Mouse (Mus musculus): Measurements from ENCODE around the gene Igfn1.

DNA sequence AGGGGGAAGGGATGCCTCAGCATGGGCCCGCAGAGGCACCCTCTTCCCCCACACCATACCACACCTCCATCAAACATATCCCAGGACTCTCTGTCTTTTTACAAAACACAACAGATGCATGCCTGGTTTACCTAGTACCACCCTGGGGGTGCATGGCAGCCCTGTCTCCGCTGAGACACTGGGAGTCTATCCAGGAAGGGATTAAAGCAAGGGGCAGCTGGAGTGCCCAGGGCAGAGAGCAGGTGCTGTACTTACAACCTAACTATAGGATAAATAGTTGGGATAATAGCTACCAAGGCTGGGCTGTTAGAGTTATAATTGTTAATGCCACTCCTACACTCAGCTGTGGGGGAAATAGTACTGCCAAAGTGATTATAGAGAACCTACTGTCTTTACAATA is 57.3 kb downstream of the Igfn1 start:
- TF ChIP-seq POLR2A (IDR thresholded peaks at IDR 0.05; ENCODE audit: control insufficient read depth, extremely low read depth, insufficient read depth, low read length, poor library complexity), result no peak
- TF ChIP-seq CTCF (IDR thresholded peaks at IDR 0.05; ENCODE audit: borderline replicate concordance, control insufficient read depth, extremely low read depth, insufficient read depth, low read length, poor library complexity), result no peak
